Mouse (Mus musculus) brain, adult 2 months (tissue): ENCODE data around the gene Apoh.

Experiments used
- DNase-seq: peaks from one replicate; pipeline ENCODE4 v3.0.0; 2011; ENCODE audit warnings: low read depth, low spot score

Apoh gene

DNA sequence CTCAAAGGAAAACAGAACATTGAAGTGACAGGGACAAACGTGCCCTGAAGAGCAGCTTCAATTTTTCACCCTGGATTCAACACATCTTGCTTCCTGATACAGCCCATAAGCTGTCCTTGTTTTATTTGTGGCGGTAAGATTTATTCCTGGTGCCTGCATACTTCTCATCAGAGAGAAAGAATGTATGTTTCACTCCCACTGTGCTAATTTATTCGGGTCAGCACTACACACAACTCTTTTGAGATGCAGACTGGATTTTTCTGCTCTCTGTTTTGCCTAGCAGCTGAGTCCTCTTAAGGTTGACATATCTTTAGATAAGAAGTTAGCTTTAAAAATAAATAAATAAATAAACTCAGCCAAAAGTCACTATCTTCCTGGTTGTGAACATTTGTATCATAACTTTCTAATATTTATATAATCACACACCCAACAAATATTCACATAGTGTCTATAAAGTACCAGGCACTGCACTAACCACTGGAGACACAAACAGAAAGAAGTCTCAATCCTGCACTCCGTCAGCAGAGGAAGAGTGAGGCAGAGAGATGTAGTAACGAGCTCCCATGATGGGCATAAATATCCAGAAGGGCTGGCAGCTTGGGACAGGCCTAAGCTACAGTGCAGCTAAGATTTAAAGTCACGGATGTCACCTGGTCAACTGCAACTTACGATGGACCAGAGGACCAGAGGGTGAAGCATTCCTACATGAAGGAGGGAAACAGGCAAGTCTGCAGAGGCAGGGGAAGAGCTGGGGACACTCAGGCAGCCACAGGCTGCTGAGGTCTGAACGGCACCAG is 9.4 kb upstream of the Apoh start:
- DNase-seq, result no peak

DNA sequence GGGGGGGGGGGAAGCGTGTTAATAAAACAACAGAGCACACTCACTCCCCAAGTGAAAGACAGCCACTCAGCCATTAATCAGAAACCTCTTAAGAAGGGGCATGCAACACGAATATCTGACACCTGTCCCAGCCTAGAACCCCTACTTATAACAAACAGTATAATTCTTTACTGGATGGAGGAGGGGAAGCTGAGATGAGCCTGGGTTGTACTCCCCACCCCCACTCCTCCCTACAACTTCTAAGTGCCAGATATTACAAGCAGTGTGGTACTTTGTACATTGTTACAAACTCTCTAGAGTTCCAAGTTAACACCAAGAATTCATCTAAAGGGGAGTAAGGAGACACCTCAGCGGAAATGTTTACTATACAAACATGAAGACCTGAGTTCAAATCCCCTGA is 8.5 kb upstream of the Apoh start:
- DNase-seq, result no peak

DNA sequence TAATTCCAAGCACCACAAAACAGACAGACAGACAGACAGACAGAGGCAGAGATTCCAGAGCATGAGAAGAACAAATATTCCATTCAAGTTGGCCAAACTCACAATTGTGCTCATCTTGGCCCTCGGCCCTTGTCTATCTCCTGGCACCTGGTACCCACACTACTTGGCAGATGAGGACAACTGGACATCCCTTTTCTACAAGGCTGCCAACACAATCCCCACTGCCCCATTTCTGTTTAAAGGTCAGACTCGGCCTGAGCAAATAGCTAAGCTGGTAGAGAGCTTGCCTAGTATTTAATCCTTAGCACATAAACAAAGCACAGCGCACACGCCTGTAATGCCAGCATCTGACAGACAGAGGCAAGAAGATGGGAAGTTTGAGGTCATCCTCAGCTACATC is 7.6 kb upstream of the Apoh start:
- DNase-seq, result no peak

DNA sequence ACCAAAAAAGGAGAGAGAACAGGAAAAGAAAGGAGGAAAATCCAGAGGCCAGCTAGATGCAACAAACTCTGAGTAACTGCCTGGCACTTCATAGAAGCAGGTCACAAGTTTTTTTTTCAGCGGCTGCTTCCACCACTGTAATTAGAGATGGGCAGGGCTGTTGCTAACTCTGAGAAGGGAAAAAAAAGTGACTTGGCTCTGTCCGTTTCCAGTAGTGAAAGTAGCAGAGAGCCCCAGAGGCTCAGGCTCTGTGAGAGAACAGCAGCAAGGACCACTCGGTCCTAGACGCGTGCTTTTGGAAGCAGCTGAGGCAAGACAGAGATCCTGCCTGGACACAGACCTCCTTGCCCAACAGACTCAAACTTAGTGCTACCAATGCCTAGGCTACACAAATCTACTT is 6.7 kb upstream of the Apoh start:
- DNase-seq, result no peak

DNA sequence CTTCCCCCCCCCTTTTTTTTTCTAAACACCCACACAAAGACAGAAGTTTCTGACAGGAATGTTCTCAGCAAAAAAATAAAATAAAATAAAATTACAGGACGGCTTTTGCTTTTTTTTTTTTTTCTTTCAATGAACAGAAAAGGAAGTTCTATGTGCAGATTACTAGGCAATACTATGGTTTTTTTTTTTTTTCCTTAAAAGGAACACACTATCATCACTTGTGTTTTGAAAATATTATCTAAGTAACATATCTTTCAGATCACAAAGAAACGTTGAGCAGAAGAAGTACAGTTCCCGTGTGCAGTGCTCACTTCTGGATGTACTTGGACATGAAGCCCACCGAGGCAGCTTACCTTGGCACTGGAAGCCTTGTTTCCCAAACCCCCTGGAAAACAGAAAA is 2.9 kb upstream of the Apoh start:
- no peak for DNase-seq

DNA sequence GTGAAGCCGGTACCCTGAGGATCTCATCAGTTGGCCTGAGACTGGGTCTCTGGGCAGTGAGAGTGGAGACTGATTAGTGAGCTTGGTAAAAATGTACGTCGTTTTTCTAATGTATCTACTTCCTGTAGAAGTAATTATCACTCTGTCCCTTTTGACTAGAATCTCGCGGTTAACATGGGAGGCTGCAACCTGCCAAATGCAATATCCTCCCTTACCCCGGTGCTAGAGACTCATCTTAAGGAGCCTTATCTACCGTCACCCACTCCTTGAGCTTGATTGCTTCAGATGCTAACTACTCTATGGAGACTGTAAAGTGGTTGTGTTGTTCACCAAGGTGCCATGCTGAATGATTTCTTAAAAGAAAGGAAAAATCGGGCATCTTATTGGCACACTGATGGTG is 1.4 kb upstream of the Apoh start:
- DNase-seq, result peak; percentile 32

DNA sequence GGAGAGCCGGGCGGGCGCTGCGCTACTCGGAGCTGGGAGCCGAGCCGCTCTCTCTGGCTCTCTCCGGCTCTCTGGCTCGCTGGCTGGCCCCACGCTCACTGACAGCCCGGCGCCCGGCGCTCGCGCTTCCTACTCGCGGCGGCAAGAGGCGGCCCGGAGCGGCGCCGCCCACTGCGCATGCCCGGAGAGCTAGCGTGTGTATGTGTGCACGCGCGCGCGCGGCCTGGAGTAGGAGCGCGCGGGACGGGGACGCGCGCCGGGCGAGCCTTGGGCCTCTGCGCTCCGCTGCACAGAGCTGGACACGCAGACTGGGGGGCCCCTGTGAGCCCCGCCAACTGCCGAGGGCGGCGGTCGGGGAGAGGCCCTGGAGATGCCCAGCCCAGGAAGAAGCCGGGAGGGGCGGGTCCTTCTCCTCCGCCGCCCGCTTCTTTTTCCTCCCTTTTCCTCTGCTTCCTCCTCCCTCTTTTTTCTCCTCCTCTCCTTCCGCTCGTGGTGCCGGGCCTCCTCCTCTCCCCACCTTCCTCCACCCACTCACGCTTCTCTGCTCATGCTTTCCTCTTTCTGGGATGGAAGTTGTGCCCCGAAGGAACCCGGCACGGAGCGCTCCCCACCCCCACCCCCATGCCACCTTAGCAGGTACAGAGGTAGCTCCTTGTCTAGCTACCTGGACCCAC is 772 bp downstream of the Apoh start, which contains the start of gene Prkca:
Prkca (minus strand) TSS at position 140 of the 674 bp plus-strand sequence.
- peak; percentile 98 for DNase-seq

DNA sequence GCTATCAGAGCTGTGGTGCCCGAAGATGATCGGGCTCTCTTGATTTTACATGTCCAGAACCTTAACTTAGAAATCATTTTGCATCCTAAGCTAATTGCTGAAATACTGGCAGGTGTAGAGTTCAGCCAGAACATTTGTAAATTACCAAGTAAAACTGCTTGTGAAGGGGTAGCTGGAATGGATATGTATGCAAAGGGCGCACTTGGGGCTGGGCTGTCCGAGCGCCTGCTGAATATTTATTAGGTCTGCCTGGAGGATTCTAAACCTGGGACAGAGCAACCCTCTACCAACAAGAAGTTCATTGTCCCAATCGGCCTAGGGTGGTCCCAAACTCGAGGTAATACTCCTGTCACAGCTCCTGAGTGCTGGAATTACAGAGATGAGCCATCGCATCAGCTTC is 1.6 kb downstream of the Apoh start:
- DNase-seq, result no peak

DNA sequence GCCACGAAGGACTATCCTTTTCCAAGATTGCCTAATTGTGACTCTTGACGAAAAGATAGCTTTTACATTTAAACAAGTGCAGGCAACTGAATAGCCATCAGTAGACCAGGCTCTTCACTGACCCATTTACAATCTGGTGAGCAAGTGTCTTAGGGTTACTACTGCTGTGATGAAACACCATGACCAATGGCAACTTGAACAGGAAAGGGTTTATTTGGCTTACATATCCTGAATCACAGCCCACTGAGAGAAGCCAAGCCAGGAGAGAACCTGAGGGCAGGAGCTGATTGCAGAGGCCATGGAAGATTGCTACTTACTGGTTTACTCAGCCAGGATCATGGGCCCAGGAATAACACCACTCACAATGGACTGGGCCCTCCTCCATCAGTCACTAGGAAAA is 2.2 kb downstream of the Apoh start:
- DNase-seq, result no peak

DNA sequence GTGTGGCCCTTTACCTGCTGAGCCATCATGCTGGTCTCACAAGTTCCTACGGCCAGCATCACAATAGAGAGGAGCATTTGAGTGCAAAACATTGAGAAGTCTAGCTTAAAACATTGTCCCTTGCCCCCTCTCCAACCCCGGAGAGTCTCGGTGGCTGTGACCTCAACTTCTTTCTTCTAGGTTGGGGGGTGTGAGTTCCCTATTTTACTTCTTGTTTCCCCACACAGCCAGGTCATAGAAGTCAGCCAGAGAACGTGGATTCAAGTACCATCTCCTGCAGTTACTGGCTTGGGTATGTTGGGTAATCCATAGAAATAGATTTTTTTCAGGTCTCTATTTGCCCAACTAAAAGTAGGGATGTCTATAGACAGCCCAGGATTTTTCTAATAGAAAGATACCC is 7.6 kb downstream of the Apoh start:
- no peak for DNase-seq

DNA sequence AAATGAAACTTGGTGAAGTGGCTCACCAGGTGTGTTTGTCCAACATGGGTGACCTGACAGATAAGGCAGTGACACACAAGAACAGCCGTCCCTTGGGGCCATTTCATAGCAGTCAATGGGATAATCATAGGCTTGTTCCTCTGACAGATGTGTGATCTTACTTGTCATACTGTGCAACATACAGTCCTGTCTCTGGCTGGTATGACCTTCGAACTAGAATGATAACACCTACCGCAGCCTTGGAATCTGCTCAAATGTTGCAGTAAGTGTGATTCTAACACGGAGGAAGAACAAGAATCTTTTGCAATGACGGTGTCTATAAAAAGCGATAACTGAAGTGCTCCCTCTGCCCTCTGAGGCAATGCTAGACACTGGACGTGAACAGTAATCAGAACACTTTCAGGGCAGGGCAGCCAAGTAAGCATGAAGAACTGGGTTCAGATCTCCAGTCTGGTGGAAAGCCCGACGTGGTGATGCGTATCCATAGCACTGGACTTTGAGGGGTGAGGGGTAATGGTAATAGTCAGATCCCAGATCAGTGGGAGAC is 9.8 kb downstream of the Apoh start:
- no peak for DNase-seq

DNA sequence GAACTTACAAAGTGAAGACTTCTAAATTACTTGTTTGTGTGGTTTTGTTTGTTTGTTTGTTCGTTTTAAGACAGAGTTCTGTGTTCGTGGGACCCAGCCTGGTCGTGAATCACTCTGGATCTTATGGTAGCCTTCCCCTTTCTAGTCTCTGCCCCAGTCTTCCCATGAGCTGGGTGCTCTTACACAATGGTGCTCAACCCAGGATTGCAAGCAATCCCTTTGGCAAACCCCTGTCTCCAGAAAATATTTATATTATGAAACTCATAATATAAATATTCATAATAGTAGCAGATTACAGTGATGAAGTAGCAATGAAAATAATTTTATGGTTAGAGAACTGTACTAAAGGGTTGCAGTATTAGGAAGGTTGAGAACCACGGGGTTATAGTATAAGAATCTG is 12.9 kb downstream of the Apoh start:
- no peak for DNase-seq

DNA sequence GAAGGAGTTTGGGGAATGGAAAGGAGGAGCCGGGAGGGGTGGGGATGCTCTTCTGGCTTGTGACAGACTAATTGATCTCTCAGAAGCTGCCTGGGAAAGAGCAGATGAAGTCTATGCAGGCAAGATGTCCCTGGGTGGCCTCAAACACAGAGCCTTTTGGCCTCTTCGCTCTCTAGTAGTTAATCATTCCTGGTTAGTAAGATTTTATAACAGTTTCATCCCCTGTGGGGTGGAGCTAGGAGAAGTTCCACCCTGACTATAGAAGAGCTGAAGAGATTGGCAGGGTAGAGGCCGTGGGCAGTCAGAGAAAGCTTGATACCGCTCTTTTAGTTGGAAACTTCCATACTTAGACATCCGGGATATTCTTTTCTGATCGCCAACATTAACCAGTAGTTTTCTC is 15.8 kb downstream of the Apoh start:
- DNase-seq, result no peak

DNA sequence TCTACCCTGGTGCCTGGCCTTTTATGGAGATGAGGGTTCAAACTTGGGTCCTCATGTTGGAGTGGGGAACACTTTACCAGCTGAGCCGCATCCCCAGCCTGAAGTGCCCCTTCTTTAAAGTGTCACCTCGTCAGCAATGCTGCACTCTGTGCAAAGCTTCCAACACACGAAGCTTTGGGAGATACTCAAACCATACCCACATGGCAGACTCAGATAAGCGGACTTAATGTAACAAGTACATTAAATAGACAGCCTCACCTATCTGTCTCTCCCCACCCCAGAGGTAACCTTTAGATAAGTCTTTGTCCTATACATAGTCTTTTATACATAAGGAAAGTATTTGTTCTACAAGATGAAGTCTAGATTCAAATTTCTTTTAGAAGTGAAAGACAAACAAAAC is 17.8 kb downstream of the Apoh start:
- no peak for DNase-seq

DNA sequence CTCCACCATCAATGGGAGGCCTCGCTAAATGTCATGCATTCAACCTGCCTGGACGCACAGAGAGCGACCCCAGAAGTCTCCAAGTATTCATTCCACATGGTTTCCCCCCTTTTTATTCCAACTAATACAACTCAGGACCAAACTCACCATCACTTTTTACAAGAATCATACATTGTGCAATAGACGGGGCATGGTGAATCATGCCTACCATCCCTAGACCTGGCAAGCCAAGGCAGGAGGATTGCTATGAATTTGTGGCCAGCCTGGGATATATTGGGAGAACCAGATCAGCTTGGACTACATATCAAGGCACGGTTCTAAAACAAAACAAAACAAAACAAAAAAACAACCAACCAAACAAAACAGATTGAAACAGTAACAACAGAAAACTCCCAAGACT is 19.8 kb downstream of the Apoh start:
- DNase-seq, result no peak

DNA sequence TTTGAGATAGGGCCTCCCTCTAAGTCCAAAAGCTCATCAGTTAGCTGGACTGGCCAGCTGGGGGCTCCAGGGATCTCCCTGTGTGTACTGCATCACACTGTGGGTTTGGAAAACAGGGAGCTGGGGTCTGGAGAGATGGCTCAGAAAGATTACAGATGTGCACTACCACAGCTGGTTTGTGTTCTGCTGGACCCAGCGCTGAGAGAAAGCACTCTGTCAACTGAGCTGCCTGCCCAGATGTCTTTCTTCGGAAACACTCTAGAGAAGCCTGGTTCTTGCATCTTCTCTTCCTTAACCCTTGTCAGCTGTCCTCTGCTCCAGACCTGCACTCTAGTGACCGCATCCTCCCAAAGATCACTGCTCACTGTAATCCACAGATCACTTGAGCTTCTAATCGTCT is 20.8 kb downstream of the Apoh start:
- DNase-seq, result no peak

DNA sequence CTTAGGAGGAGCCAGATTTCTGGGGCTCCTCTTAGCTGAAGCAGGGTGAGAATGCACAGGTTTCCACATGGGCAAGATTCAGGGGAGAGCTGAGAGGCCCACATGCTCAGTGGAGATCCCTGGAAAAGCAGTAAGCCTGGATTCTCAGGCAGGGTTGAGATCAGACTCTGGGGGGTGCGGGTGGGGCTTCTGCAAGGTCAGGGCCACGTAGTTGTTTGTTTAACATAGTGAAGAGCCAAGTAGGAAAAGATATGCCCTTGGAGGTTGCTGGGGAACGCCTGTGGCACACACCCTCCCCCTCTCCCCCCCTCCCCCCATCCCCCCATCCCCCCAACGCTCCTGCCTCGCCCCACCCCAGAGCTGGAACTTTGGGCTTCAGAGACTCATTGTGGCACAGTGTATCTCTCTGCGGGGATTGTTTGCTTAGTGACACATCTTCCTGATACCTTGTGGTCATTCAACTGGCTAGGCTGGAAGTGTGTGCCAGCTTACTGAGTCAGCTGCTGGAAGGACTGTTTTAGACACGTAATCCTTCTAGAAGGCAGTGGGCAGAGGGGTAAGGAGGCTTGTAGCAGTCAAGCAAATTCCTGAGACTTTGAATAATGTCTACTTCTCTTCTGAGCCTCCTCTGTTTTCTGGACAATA is 21.9 kb downstream of the Apoh start:
- DNase-seq, result peak; percentile 52

DNA sequence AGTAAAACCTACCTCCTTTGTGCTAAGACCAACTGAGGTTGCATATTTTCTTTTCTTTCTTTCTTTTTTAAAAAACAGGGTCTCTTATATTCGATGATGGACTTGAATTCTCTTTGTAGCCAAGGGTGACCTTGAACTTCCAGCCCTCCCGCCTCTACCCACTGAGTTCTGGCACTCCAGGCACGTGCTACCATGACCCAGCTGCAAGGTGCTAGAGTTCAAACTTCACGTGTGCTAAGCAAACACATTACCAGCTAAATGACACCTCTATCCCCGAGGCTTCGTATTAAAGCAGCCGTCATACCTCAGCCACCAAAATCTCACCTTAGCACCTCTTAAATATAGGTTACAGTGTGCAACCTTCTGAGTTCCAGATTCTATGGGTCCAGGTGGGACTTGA is 22.4 kb downstream of the Apoh start:
- DNase-seq, result no peak

DNA sequence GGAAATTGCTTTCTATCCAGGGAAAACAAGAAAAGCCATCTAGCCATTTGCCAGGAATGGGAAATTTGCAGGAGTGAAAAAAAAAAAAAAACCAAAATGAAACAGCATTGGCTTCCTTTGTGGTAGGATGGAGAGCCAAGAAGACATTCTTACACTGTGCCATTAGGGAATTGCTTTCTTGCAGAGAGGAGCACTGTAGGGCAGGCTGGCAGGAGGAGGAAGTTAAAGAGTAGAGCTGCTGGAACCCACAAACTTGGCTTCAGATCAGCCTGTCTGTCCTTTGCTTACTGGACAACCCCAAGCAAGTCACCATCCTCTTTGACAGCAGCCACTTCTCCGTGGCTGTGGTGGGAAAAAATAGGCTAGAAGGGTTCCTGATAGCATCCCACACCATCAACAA is 23.9 kb downstream of the Apoh start:
- DNase-seq, result no peak

DNA sequence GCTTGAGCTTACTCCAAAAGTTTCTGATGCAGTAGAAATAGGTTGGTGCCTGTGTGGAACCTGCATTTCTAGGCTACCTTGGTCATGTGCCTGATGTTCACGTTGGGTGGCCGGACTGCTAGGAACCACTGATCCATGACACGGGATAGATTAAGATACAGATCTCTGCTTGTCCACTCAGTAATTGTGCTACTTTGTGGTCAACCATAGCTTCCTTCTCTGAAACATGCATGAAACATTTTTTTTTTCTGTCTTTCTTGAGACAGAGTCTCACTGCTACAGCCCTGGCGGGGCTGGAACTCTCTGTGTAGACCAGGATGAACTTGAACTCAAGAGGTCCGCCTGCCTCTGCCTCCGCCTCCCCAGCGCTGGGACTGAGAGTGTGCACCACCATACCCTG is 33.7 kb downstream of the Apoh start:
- DNase-seq, result no peak

DNA sequence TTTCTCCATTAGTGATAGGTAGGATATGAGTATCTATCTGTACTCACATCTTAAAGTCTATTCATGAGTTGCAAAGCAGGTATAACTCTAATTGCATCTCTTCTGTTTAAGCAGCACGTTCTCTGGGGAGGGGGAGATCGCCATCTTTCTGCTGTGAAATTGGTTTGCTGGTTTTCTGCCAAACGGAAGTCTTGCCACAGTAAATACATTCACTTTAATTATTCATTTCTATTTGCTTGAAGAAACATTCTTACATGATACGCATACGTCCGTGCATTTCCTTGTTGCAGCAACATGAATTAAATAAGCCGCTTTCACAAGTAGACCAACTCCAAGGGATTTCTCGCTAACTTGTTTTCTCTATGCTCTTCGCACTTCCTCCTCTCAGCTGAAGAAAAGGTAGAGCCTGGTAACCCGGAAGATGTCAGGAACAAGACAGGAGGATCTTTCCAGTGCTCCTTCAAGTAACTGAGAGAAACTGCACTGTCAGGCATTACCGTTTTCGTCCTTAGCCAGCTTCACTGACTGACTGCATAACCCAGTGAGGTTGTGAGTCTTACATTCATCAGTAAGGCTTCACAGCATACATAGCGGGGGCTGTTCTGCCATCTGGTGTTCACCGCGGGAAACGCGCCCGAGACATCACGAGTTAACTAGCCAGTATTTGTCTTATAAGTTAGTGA is 34.7 kb downstream of the Apoh start:
- DNase-seq, result peak; percentile 93

DNA sequence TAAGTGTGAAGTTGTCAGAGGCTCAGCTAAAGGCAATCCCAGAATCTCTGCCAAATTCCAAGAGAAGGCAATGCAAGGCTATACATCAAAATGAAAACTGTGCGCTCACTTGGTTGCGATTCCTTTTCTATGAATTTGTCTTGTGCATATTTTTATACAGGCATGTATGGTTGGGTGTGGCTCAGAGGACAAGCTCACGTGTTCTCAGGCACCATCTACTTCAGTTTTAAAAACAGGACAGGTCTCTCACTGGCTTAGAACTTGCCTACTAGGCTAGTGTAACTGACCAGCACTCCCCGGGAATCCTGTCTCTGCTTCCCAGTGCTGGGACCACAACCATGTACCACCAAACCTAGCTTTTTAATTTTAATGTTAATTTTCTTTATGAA is 35.2 kb downstream of the Apoh start:
- DNase-seq, result no peak
